Mouse (Mus musculus): ENCODE measurements around the gene Nlrp6. TPM values are rescaled to one million over a fixed set of nuclear protein-coding genes. Genes with fewer than 3 reads are reported as not detected.
"Not testable (repeated sequence)": the region's sequence is repeated elsewhere in the genome, so short reads cannot be mapped to it uniquely, and the experiment has no call there.

Nlrp6 gene
- total RNA-seq, 2 experiments from 2014 or later, result not detected

DNA sequence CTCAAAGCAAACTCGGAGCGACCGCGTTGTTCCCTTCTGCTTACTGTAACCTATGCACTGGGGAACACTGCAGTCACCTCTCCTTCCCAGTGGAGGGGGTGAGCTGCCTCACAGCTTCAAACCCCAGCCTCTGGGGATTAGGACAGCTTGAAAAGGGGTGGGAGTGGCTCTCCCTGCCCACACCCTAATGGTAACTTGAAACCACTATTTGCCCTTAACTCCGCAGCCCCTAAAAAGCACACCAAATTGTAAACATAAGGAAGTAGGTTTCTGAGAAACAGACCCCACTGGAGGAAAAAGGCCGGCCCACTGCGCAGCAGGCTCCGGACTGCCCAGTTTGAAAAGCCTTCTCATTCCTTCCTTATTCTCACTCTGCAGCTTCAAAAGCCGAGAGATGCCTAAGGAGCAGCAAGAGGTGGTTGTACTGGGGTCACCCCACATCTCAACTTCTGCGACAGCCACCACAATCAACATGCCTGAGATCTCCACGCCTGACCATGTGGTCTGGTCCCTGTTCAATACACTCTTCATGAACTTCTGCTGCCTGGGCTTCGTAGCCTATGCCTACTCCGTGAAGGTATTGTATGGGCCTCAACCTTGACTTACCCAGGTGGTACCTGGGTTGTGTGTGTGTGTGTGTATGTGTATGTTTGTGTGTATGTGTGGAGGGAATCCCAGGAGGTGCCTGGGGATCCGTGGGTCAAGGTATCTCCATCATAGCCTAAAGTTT is 47.3 kb downstream of the Nlrp6 start:
- DNase-seq, result no peak
- intact Hi-C loops (cut with DNase I), result no loop called here

- intact Hi-C loops (cut with DNase I); DNase-seq: not testable (repeated sequence)
Observed at GRCm38 (mm10) chr7:140968710-140969109, 48.0 kb downstream of the Nlrp6 start.

DNA sequence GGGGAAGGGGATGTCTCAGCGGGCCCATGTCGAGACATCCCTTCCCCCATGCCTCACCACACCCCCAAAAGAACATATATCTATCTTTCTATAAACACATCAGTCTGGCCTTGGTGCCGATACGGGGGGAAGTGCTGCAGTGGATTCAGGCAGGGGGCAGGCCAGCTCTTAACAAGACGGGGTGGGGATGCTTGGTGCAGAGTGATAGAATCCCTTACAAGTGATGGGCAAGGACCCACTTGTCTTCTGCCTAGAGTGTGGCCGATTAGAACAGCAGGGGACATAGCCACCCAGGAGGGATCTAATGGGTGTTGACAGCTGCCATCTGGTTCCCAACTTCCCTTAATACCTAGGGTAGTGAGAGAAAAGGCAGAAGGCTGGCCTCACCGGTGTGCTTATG is 50.2 kb downstream of the Nlrp6 start:
- intact Hi-C loops (cut with DNase I), result no loop called here
- DNase-seq, result no peak

- DNase-seq, result no peak
- intact Hi-C loops (cut with DNase I), result no loop called here
Observed at GRCm38 (mm10) chr7:140971479-140972171, 50.9 kb downstream of the Nlrp6 start.

GRCm38 (mm10) chr7:140973396-140974165 is 52.9 kb downstream of the Nlrp6 start:
- no peak for DNase-seq
- intact Hi-C loops (cut with DNase I), result no loop called here

- intact Hi-C loops (cut with DNase I), result no loop called here
- no peak for DNase-seq
Observed at GRCm38 (mm10) chr7:140974940-140975339, 54.2 kb downstream of the Nlrp6 start.

DNA sequence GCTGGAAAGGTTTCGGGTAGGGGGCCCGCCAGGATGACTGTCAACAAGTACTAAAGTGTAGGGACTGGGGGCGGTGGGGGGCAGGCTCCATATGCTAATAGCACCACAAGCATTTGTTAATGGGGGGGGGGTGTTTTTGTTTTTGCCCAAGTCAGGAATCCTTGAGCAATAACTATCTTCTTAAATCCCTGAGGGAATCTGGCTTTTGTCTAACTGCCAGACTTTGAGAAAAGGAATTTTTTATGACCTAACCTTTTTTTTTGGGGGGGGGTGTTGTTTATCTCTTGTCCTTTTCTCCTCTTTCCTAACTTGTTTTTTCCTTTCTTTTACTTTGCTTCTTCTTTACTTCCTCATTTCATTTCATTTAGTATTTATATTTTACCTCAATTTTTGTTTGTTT is 54.8 kb downstream of the Nlrp6 start:
- no peak for DNase-seq
- intact Hi-C loops (cut with DNase I), result no loop called here

DNA sequence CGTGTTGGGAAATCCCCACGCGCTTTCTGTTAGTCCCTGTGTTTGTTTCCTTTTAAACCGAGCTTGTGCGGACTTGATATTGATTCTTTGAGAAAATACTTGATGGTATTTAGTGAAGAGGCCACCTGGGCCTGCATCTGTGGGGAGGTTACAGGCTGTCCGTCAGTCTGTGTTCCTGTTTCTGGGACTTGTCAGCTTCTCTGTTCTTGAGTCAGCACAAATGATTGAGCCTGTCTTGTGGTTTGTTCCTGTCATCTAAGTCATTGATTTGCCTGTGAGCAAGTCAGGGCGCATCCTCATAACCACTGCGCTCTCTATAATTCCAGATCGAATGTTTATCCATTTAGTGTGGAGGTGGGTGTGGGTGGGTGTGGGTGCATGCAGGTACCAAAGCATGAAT is 56.0 kb downstream of the Nlrp6 start:
- DNase-seq; intact Hi-C loops (cut with DNase I): not testable (repeated sequence)

Other genes with a start within 250 kb of the Nlrp6 start
- gene Olfr45, start 239.0 kb upstream of the Nlrp6 start, total RNA-seq (2021), result not detected
- gene Olfr541, start 223.6 kb upstream of the Nlrp6 start, total RNA-seq (2021), result not detected
- 10 to 100 TPM; 10.2 to 16.8 TPM for gene Cyp2e1, start 157.2 kb upstream of the Nlrp6 start, total RNA-seq (2021)
- gene Syce1, start 133.1 kb upstream of the Nlrp6 start, total RNA-seq (2021), result not detected
- gene Zfp941, start 98.7 kb upstream of the Nlrp6 start, total RNA-seq (2021), result under 1 TPM in 1 of 2 experiments, not detected in 1; 0.07 TPM
- gene Urah, start 85.9 kb upstream of the Nlrp6 start, total RNA-seq (2021), result not detected
- not detected for gene Scgb1c1, start 75.4 kb upstream of the Nlrp6 start, total RNA-seq (2021)
- not detected for gene Odf3, start 73.1 kb upstream of the Nlrp6 start, total RNA-seq (2021)
- gene Gm45785, start 64.6 kb upstream of the Nlrp6 start, total RNA-seq (2021), result not detected
- gene Ric8a, start 63.9 kb upstream of the Nlrp6 start, total RNA-seq (2021), result 10 to 100 TPM; 12.6 to 14.9 TPM
- gene Bet1l, start 63.3 kb upstream of the Nlrp6 start, total RNA-seq (2021), result 1 to 10 TPM; 5.2 to 7.9 TPM
- 10 to 100 TPM; 78.3 to 78.9 TPM for gene Psmd13, start 38.9 kb upstream of the Nlrp6 start, total RNA-seq (2021)
- gene Sirt3, start 38.6 kb upstream of the Nlrp6 start, total RNA-seq (2021), result 10 to 100 TPM; 26.0 to 26.3 TPM
- 1,000 to 10,000 TPM; 1,837 to 1,924 TPM for gene Cox8b, start 20.5 kb upstream of the Nlrp6 start, total RNA-seq (2021)
- 1 to 10 TPM; 3.6 to 4.6 TPM for gene Pgghg, start 20.5 kb downstream of the Nlrp6 start, total RNA-seq (2021)
- under 1 TPM in 1 of 2 experiments, not detected in 1; 0.35 TPM for gene Ifitm5, start 29.4 kb downstream of the Nlrp6 start, total RNA-seq (2021)
- not detected for gene Gm45717, start 35.0 kb downstream of the Nlrp6 start, total RNA-seq (2021)
- 10 to 100 TPM; 50.9 to 51.8 TPM for gene Ifitm2, start 35.1 kb downstream of the Nlrp6 start, total RNA-seq (2021)
- gene Ifitm1, start 46.3 kb downstream of the Nlrp6 start, total RNA-seq (2021), result under 1 TPM in 1 of 2 experiments, not detected in 1; 0.77 TPM
- 10 to 100 TPM; 30.2 to 45.6 TPM for gene Ifitm3, start 89.9 kb downstream of the Nlrp6 start, total RNA-seq (2021)
- gene Ifitm6, start 97.0 kb downstream of the Nlrp6 start, total RNA-seq (2021), result not detected
- gene Gm17387, start 108.2 kb downstream of the Nlrp6 start, total RNA-seq (2021), result not detected
- under 1 TPM; 0.20 to 0.22 TPM for gene B4galnt4, start 140.2 kb downstream of the Nlrp6 start, total RNA-seq (2021)
- under 1 TPM in 1 of 2 experiments, not detected in 1; 0.12 TPM for gene Pkp3, start 157.3 kb downstream of the Nlrp6 start, total RNA-seq (2021)
- gene Sigirr, start 179.7 kb downstream of the Nlrp6 start, total RNA-seq (2021), result 1 to 10 TPM; 1.7 to 2.0 TPM
- not detected for gene Ano9, start 196.9 kb downstream of the Nlrp6 start, total RNA-seq (2021)
- 10 to 100 TPM; 15.9 to 18.7 TPM for gene Ptdss2, start 201.5 kb downstream of the Nlrp6 start, total RNA-seq (2021)